Mouse (Mus musculus): ENCODE data around the gene Dbx2.

DNA sequence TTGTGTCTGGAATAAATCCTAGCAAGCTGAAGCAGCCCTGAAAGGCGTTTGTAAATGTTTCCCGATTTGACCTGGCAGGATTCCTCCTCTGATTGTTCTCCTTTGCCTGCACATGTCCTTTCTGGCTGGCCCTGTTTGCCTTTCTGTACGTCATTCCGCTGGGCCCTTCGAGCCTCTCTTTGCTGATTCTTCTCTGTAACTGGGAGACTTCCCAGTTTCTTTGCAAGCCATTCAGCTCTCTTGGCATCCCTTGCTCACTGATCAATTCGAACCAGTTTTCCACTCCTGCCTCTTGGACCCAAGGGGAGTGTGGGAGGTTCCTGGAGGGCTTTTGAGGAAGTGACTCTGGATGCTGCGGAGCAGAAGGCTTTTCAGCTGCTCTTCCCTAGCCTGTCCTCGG, 11.4 kb upstream of the Dbx2 start:
- no peak for TF ChIP-seq POLR2A (IDR thresholded peaks at IDR 0.05; ENCODE audit: low read depth, low read length)
- TF ChIP-seq CTCF (IDR thresholded peaks at IDR 0.05; ENCODE audit: borderline replicate concordance, insufficient read depth, low read length) = no peak
